Mouse (Mus musculus): ENCODE measurements around the gene Plekho2. TPM values are rescaled to one million over a fixed set of nuclear protein-coding genes. Genes with fewer than 3 reads are reported as not detected.

The Plekho2 gene
- polyA plus RNA-seq, 1 experiment from 2014 or later = 9.1 TPM

DNA sequence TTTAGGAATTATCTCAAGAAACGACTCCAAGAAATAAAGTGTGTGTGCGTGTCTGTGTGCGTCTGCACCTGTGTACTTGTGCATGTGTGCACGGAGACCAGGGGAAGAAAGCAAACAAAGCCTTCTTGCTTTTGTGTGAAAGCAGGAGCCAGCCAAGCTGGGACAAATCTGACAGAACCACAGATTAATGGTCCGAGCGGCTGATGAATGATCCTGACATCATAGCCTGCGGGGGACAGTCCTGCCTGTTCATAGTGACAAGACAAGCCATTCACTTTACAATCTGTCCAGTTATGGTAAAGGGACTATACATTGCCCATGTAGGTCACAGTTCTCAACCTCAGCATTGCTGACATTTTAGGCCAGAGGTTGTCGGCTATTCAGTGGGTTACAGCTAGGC, 31.5 kb downstream of the Plekho2 start:
- 0 out of 2 replicates have a peak overlapping the region, but pooled peaks have one; percentile 14 for H3K27ac ChIP-seq
- no peak for ATAC-seq (ENCODE audit: low FRiP score)
- no peak overlapping the region for H3K9ac ChIP-seq
- peaks cover 23% of the 10 kb centered on the region for H3K4me1 ChIP-seq
- no peak overlapping the region for H3K4me3 ChIP-seq (replicated peaks)
- no peaks in the 10 kb centered on the region for H3K36me3 ChIP-seq (replicated peaks)
- H3K9me3 ChIP-seq = no peaks in the 10 kb centered on the region
- H3K4me2 ChIP-seq = no peak overlapping the region
- H3K27me3 ChIP-seq = no peaks in the 10 kb centered on the region
- WGBS = 74% methylated on average over 8 of the region's 8 CpGs

- no peaks in the 10 kb centered on the region for H3K36me3 ChIP-seq (replicated peaks)
- no peaks in the 10 kb centered on the region for H3K9me3 ChIP-seq
- 74% methylated on average over 4 of the region's 4 CpGs for WGBS
- H3K4me3 ChIP-seq (replicated peaks) = no peak overlapping the region
- no peak overlapping the region for H3K4me2 ChIP-seq
- H3K27ac ChIP-seq = no peak overlapping the region
- no peak for ATAC-seq (ENCODE audit: low FRiP score)
- peaks cover 23% of the 10 kb centered on the region for H3K4me1 ChIP-seq
- H3K9ac ChIP-seq = no peak overlapping the region
- H3K27me3 ChIP-seq = no peaks in the 10 kb centered on the region
Measured at GRCm38 (mm10) chr9:65547844-65548243, 32.0 kb downstream of the Plekho2 start.

- WGBS = 87% methylated on average over 5 of the region's 5 CpGs
- no peaks in the 10 kb centered on the region for H3K27me3 ChIP-seq
- no peak overlapping the region for H3K4me2 ChIP-seq
- no peaks in the 10 kb centered on the region for H3K36me3 ChIP-seq (replicated peaks)
- H3K4me1 ChIP-seq = peaks cover 23% of the 10 kb centered on the region
- no peak overlapping the region for H3K9ac ChIP-seq
- H3K9me3 ChIP-seq = no peaks in the 10 kb centered on the region
- ATAC-seq (ENCODE audit: low FRiP score) = no peak
- no peak overlapping the region for H3K27ac ChIP-seq
- no peak overlapping the region for H3K4me3 ChIP-seq (replicated peaks)
Measured at GRCm38 (mm10) chr9:65547111-65547510, 32.7 kb downstream of the Plekho2 start.

- no peak for ATAC-seq (ENCODE audit: low FRiP score)
- Histone ChIP-seq H3K9me3 (no peaks in the 10 kb centered on the region), H3K27ac (no peak overlapping the region), H3K36me3 (replicated peaks) (no peaks in the 10 kb centered on the region), H3K27me3 (no peaks in the 10 kb centered on the region), H3K4me2 (no peak overlapping the region), H3K4me3 (replicated peaks) (no peak overlapping the region), H3K4me1 (peaks cover 23% of the 10 kb centered on the region), H3K9ac (no peak overlapping the region)
- 71% methylated on average over 4 of the region's 4 CpGs for WGBS
Measured at GRCm38 (mm10) chr9:65546413-65546695, 33.5 kb downstream of the Plekho2 start.

DNA sequence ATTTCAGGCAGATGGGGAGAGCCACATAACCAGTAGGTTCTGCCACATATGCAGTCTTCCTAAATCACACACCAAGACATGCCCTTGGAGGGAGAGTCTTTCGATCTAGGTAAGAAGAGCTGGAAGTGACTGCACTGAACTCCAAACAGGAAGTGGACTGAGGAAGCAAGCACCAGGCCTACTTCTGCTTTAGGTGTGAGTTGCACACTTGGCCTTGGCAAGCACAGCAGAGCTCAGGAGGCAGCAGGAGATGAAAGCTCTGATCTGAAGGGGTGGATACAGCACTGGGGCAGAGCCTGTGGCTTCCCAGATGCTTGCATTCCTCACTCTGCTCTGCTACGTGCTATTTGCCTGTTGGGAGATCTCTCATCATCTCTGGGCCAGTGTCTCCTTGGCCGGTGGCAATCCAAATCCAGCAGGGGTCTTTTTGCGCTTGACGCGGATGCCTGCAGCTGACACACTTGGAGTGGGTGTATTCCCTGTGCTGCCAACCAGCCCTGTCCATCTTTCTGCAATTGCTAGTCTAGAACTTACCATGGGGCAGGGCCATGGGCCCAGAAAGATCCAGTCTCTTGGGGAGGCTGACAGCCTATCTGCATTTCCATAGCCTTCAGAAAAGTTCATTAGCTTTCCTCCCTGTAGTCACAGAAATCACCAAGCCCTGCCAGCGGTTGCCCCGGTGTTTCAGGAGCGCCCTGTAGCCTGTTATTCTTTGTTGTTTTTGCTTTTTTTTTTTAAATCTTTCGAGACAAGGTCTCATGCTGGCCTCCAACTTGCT, 34.0 kb downstream of the Plekho2 start:
- Histone ChIP-seq H3K27ac (no peak overlapping the region), H3K4me2 (no peak overlapping the region), H3K36me3 (replicated peaks) (no peaks in the 10 kb centered on the region), H3K9me3 (no peaks in the 10 kb centered on the region), H3K4me3 (replicated peaks) (no peak overlapping the region), H3K27me3 (no peaks in the 10 kb centered on the region), H3K4me1 (peaks cover 18% of the 10 kb centered on the region), H3K9ac (no peak overlapping the region)
- ATAC-seq (ENCODE audit: low FRiP score) = no peak
- 79% methylated on average over 10 of the region's 10 CpGs for WGBS

- Histone ChIP-seq H3K4me2 (no peak overlapping the region), H3K27ac (no peak overlapping the region), H3K36me3 (replicated peaks) (no peaks in the 10 kb centered on the region), H3K9ac (no peak overlapping the region), H3K27me3 (no peaks in the 10 kb centered on the region), H3K9me3 (no peaks in the 10 kb centered on the region), H3K4me3 (replicated peaks) (no peak overlapping the region), H3K4me1 (peaks cover 3% of the 10 kb centered on the region; the same call in 1 of the 2 replicates)
- 83% methylated on average over 7 of the region's 7 CpGs for WGBS
- ATAC-seq (ENCODE audit: low FRiP score) = no peak
Measured at GRCm38 (mm10) chr9:65542111-65542524, 37.7 kb downstream of the Plekho2 start.

- no peaks in the 10 kb centered on the region for H3K27me3 ChIP-seq
- H3K27ac ChIP-seq = no peak overlapping the region
- no peaks in the 10 kb centered on the region for H3K4me1 ChIP-seq
- 74% methylated on average over 13 of the region's 13 CpGs for WGBS
- no peaks in the 10 kb centered on the region for H3K36me3 ChIP-seq (replicated peaks)
- H3K9me3 ChIP-seq = no peaks in the 10 kb centered on the region
- no peak overlapping the region for H3K9ac ChIP-seq
- no peak overlapping the region for H3K4me3 ChIP-seq (replicated peaks)
- no peak overlapping the region for H3K4me2 ChIP-seq
- no peak for ATAC-seq (ENCODE audit: low FRiP score)
Measured at GRCm38 (mm10) chr9:65541126-65542068, 38.4 kb downstream of the Plekho2 start.

- 89% methylated on average over 9 of the region's 9 CpGs for WGBS
- Histone ChIP-seq H3K4me1 (no peaks in the 10 kb centered on the region), H3K27ac (no peak overlapping the region), H3K36me3 (replicated peaks) (no peaks in the 10 kb centered on the region), H3K9ac (no peak overlapping the region), H3K9me3 (no peaks in the 10 kb centered on the region), H3K4me2 (no peak overlapping the region), H3K4me3 (replicated peaks) (no peak overlapping the region), H3K27me3 (no peaks in the 10 kb centered on the region)
- ATAC-seq (ENCODE audit: low FRiP score) = no peak
Measured at GRCm38 (mm10) chr9:65539697-65540096, 40.1 kb downstream of the Plekho2 start.

- Histone ChIP-seq H3K4me3 (replicated peaks) (no peak overlapping the region), H3K4me1 (no peaks in the 10 kb centered on the region), H3K27ac (no peak overlapping the region), H3K9me3 (no peaks in the 10 kb centered on the region), H3K4me2 (no peak overlapping the region), H3K36me3 (replicated peaks) (no peaks in the 10 kb centered on the region), H3K27me3 (no peaks in the 10 kb centered on the region), H3K9ac (no peak overlapping the region)
- 90% methylated on average over 8 of the region's 8 CpGs for WGBS
- ATAC-seq (ENCODE audit: low FRiP score) = no peak
Measured at GRCm38 (mm10) chr9:65537901-65538630, 41.8 kb downstream of the Plekho2 start.

DNA sequence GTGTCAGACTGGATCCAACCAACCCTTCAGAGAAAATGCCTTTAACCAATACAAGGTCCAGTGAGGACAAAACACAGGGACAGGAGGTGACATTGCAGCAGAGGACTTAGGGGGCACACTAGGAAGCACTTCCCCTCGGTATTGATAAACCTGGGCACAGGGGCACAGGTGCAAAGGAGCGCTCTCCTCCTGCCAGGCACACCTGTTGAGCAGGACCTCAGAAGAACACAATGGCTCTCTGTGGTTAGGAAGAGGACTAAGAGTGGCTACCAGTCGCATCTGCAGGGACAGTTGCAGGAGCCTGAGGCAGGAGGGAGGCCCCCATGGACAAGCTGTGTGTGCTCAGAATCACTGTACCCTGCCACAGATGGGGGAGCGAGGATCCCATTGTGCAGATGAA, 43.3 kb downstream of the Plekho2 start:
- WGBS = 75% methylated on average over 4 of the region's 4 CpGs
- H3K4me3 ChIP-seq (replicated peaks) = no peak overlapping the region
- no peaks in the 10 kb centered on the region for H3K27me3 ChIP-seq
- H3K9ac ChIP-seq = no peak overlapping the region
- no peak overlapping the region for H3K27ac ChIP-seq
- H3K4me1 ChIP-seq = no peaks in the 10 kb centered on the region
- H3K36me3 ChIP-seq (replicated peaks) = no peaks in the 10 kb centered on the region
- ATAC-seq (ENCODE audit: low FRiP score) = no peak
- no peaks in the 10 kb centered on the region for H3K9me3 ChIP-seq
- no peak overlapping the region for H3K4me2 ChIP-seq

GRCm38 (mm10) chr9:65535789-65536469, 43.9 kb downstream of the Plekho2 start:
- Histone ChIP-seq H3K9ac (no peak overlapping the region), H3K27me3 (no peaks in the 10 kb centered on the region), H3K27ac (no peak overlapping the region), H3K4me1 (no peaks in the 10 kb centered on the region), H3K4me2 (no peak overlapping the region), H3K36me3 (replicated peaks) (no peaks in the 10 kb centered on the region), H3K9me3 (no peaks in the 10 kb centered on the region), H3K4me3 (replicated peaks) (no peak overlapping the region)
- no peak for ATAC-seq (ENCODE audit: low FRiP score)
- 90% methylated on average over 10 of the region's 11 CpGs for WGBS

All from forebrain, embryonic 12.5 days (tissue).